Mouse (Mus musculus) midbrain, embryonic 13.5 days (tissue): ENCODE data around the gene Med29. TPM values are rescaled to one million over a fixed set of nuclear protein-coding genes. Genes with fewer than 3 reads are reported as not detected.
"Not testable (repeated sequence)": the region's sequence is repeated elsewhere in the genome, so short reads cannot be mapped to it uniquely, and the experiment has no call there.

Source experiments
- ATAC-seq: fragments of 200-750 bp; cut with Nextera tagmentation; 2 replicates; pipeline ENCODE4 v1.8.0; 2017; ENCODE audit warnings: mild to moderate bottlenecking, moderate TSS enrichment, moderate library complexity
- H3K27ac ChIP-seq: fragments of 300-500 bp; sonication (generic); 2 replicates; pipeline ENCODE4 v1.5.1; 2015; ENCODE audit warnings: inconsistent platforms, mild to moderate bottlenecking, moderate library complexity
- H3K27me3 ChIP-seq: fragments of 300-500 bp; sonication (generic); 2 replicates; pipeline ENCODE4 v1.6.1; 2015; ENCODE audit warnings: mild to moderate bottlenecking, inconsistent platforms
- H3K36me3 ChIP-seq: fragments of 300-500 bp; sonication (generic); 2 replicates; pipeline ENCODE4 v1.6.1; 2015; ENCODE audit warnings: mild to moderate bottlenecking, inconsistent platforms
- H3K4me1 ChIP-seq: fragments of 300-500 bp; sonication (generic); replicated peaks from 2 replicates; pipeline ENCODE4 v1.6.1; 2015; ENCODE audit warnings: inconsistent platforms
- H3K4me2 ChIP-seq: fragments of 300-500 bp; sonication (generic); replicated peaks from 2 replicates; pipeline ENCODE4 v1.6.1; 2015; ENCODE audit warnings: moderate library complexity, mild to moderate bottlenecking, inconsistent platforms
- H3K4me3 ChIP-seq: fragments of 300-500 bp; sonication (generic); replicated peaks from 2 replicates; pipeline ENCODE4 v1.5.1; 2015; ENCODE audit warnings: mild to moderate bottlenecking, inconsistent platforms
- H3K9ac ChIP-seq: fragments of 300-500 bp; sonication (generic); replicated peaks from 2 replicates; pipeline ENCODE4 v1.6.1; 2015; ENCODE audit warnings: mild to moderate bottlenecking, inconsistent platforms
- H3K9me3 ChIP-seq: fragments of 300-500 bp; sonication (generic); 2 replicates; pipeline ENCODE4 v1.6.1; 2016; ENCODE audit warnings: mild to moderate bottlenecking, inconsistent platforms
- WGBS: fragments of 180-500 bp; shearing (Covaris S2); methylation state at CpG from one replicate; pipeline ENCODE4 v1.1.7; 2015; 5-methylcytosine and 5-hydroxymethylcytosine counted together
- polyA plus RNA-seq: library from polyadenylated mRNA; unstranded; fragments of >200 nt; fragmentation: Nextera tagmentation; extraction: Ambion mirVana; gene quantifications from 2 replicates; pipeline ENCODE4 v1.2.1, GENCODE M21; 2015

The Med29 gene
- polyA plus RNA-seq, 1 experiment from 2014 or later, result 49.5 TPM

GRCm38 (mm10) chr7:28390331-28390730, 2.2 kb downstream of the Med29 start:
- no peak overlapping the region for H3K4me2 ChIP-seq
- ATAC-seq, result no peak
- no peaks in the 10 kb centered on the region for H3K9me3 ChIP-seq
- no peaks in the 10 kb centered on the region for H3K27me3 ChIP-seq
- H3K27ac ChIP-seq, result no peak overlapping the region
- WGBS, result 99% methylated on average over 3 of the region's 3 CpGs
- no peak overlapping the region for H3K9ac ChIP-seq
- H3K36me3 ChIP-seq, result peaks cover 58% of the 10 kb centered on the region
- H3K4me3 ChIP-seq, result no peak overlapping the region
- H3K4me1 ChIP-seq, result peaks cover 20% of the 10 kb centered on the region

- 90% methylated on average over 7 of the region's 7 CpGs for WGBS
Observed at GRCm38 (mm10) chr7:28387384-28387783, 5.1 kb downstream of the Med29 start.

GRCm38 (mm10) chr7:28386877-28387276, 5.6 kb downstream of the Med29 start:
- 88% methylated on average over 6 of the region's 6 CpGs for WGBS
- Histone ChIP-seq H3K36me3 (peaks cover 53% of the 10 kb centered on the region), H3K4me1 (peaks cover 21% of the 10 kb centered on the region)
- not testable (repeated sequence) for H3K4me3 ChIP-seq, H3K9ac ChIP-seq, H3K27me3 ChIP-seq, ATAC-seq, H3K9me3 ChIP-seq, H3K4me2 ChIP-seq, H3K27ac ChIP-seq

More at GRCm38 (mm10) chr7:28387384-28387783, 5.1 kb downstream of the Med29 start:
- not testable (repeated sequence) for H3K4me3 ChIP-seq, H3K27ac ChIP-seq, ATAC-seq, H3K9ac ChIP-seq, H3K27me3 ChIP-seq, H3K4me2 ChIP-seq, H3K9me3 ChIP-seq
- H3K36me3 ChIP-seq, result peaks cover 53% of the 10 kb centered on the region
- H3K4me1 ChIP-seq, result peaks cover 17% of the 10 kb centered on the region

GRCm38 (mm10) chr7:28386462-28386861, 6.0 kb downstream of the Med29 start:
- peaks cover 21% of the 10 kb centered on the region for H3K4me1 ChIP-seq
- H3K36me3 ChIP-seq, result peaks cover 53% of the 10 kb centered on the region
- no peak overlapping the region for H3K9ac ChIP-seq
- no peak overlapping the region for H3K4me3 ChIP-seq
- no peak overlapping the region for H3K27ac ChIP-seq
- no peak overlapping the region for H3K4me2 ChIP-seq
- WGBS, result 20% methylated on average over 4 of the region's 4 CpGs
- ATAC-seq, result peak; percentile 72
- no peaks in the 10 kb centered on the region for H3K27me3 ChIP-seq
- no peaks in the 10 kb centered on the region for H3K9me3 ChIP-seq

GRCm38 (mm10) chr7:28386007-28386406, 6.5 kb downstream of the Med29 start:
- Histone ChIP-seq H3K4me1 (peaks cover 21% of the 10 kb centered on the region), H3K4me2 (no peak overlapping the region), H3K4me3 (no peak overlapping the region), H3K27me3 (0 out of 2 replicates have a peak, but pooled peaks cover 4% of the 10 kb centered on the region), H3K9ac (no peak overlapping the region), H3K9me3 (no peaks in the 10 kb centered on the region), H3K27ac (no peak overlapping the region), H3K36me3 (peaks cover 53% of the 10 kb centered on the region)
- no peak for ATAC-seq
- 90% methylated on average over 6 of the region's 7 CpGs for WGBS

- peaks cover 45% of the 10 kb centered on the region for H3K36me3 ChIP-seq
- no peak overlapping the region for H3K27ac ChIP-seq
- H3K9me3 ChIP-seq, result no peaks in the 10 kb centered on the region
- 0 out of 2 replicates have a peak, but pooled peaks cover 6% of the 10 kb centered on the region for H3K27me3 ChIP-seq
- no peak for ATAC-seq
- 95% methylated on average over 9 of the region's 9 CpGs for WGBS
- peaks cover 26% of the 10 kb centered on the region for H3K4me1 ChIP-seq
- H3K4me3 ChIP-seq, result no peak overlapping the region
- H3K9ac ChIP-seq, result no peak overlapping the region
- H3K4me2 ChIP-seq, result no peak overlapping the region
Observed at GRCm38 (mm10) chr7:28385196-28385595, 7.3 kb downstream of the Med29 start.

- no peak overlapping the region for H3K4me3 ChIP-seq
- no peaks in the 10 kb centered on the region for H3K9me3 ChIP-seq
- no peak overlapping the region for H3K4me2 ChIP-seq
- ATAC-seq, result no peak
- WGBS, result 83% methylated on average over 6 of the region's 6 CpGs
- H3K4me1 ChIP-seq, result peaks cover 32% of the 10 kb centered on the region
- no peak overlapping the region for H3K9ac ChIP-seq
- peaks cover 36% of the 10 kb centered on the region for H3K36me3 ChIP-seq
- 0 out of 2 replicates have a peak, but pooled peaks cover 6% of the 10 kb centered on the region for H3K27me3 ChIP-seq
- no peak overlapping the region for H3K27ac ChIP-seq
Observed at GRCm38 (mm10) chr7:28384162-28384561, 8.3 kb downstream of the Med29 start.

- peaks cover 37% of the 10 kb centered on the region for H3K4me1 ChIP-seq
- H3K36me3 ChIP-seq, result peaks cover 31% of the 10 kb centered on the region
- no peak overlapping the region for H3K9ac ChIP-seq
- ATAC-seq, result no peak
- no peak overlapping the region for H3K4me2 ChIP-seq
- H3K4me3 ChIP-seq, result no peak overlapping the region
- H3K27me3 ChIP-seq, result 0 out of 2 replicates have a peak, but pooled peaks cover 6% of the 10 kb centered on the region
- WGBS, result 81% methylated on average over 4 of the region's 4 CpGs
- H3K27ac ChIP-seq, result no peak overlapping the region
- H3K9me3 ChIP-seq, result no peaks in the 10 kb centered on the region
Observed at GRCm38 (mm10) chr7:28383606-28384005, 8.9 kb downstream of the Med29 start.

GRCm38 (mm10) chr7:28382981-28383396, 9.5 kb downstream of the Med29 start:
- no peak overlapping the region for H3K27ac ChIP-seq
- no peak overlapping the region for H3K4me3 ChIP-seq
- WGBS, result 80% methylated on average over 11 of the region's 11 CpGs
- peaks cover 7% of the 10 kb centered on the region for H3K27me3 ChIP-seq
- ATAC-seq, result no peak
- H3K4me2 ChIP-seq, result no peak overlapping the region
- H3K9ac ChIP-seq, result no peak overlapping the region
- no peaks in the 10 kb centered on the region for H3K9me3 ChIP-seq
- H3K4me1 ChIP-seq, result peaks cover 43% of the 10 kb centered on the region
- H3K36me3 ChIP-seq, result peaks cover 25% of the 10 kb centered on the region

- no peak overlapping the region for H3K27ac ChIP-seq
- peaks cover 13% of the 10 kb centered on the region for H3K27me3 ChIP-seq
Observed at GRCm38 (mm10) chr7:28382347-28382951, 10.1 kb downstream of the Med29 start.

GRCm38 (mm10) chr7:28381938-28382337, 10.6 kb downstream of the Med29 start:
- WGBS, result 6% methylated on average over 20 of the region's 20 CpGs
- Histone ChIP-seq H3K9me3 (no peaks in the 10 kb centered on the region), H3K36me3 (peaks cover 15% of the 10 kb centered on the region), H3K4me2 (peak overlapping the region; percentile 51), H3K9ac (peak overlapping the region; percentile 45), H3K4me3 (peak overlapping the region; percentile 20), H3K4me1 (peaks cover 49% of the 10 kb centered on the region), H3K27ac (peak overlapping the region; percentile 62; the same call in 1 of the 2 replicates), H3K27me3 (peaks cover 16% of the 10 kb centered on the region)
- ATAC-seq, result peak; percentile 12; the same call in 1 of the 2 replicates

More at GRCm38 (mm10) chr7:28382347-28382951, 10.1 kb downstream of the Med29 start:
- Histone ChIP-seq H3K9ac (no peak overlapping the region), H3K36me3 (peaks cover 19% of the 10 kb centered on the region), H3K4me3 (no peak overlapping the region), H3K4me2 (peak overlapping the region; percentile 51), H3K4me1 (peaks cover 49% of the 10 kb centered on the region), H3K9me3 (no peaks in the 10 kb centered on the region)
- 82% methylated on average over 11 of the region's 12 CpGs for WGBS
- ATAC-seq, result no peak

GRCm38 (mm10) chr7:28381017-28381790, 11.3 kb downstream of the Med29 start:
- Histone ChIP-seq H3K36me3 (peaks cover 12% of the 10 kb centered on the region; the same call in 1 of the 2 replicates), H3K9ac (peak overlapping the region; percentile 45; the same call in 1 of the 2 replicates), H3K4me1 (peaks cover 53% of the 10 kb centered on the region), H3K27ac (peak overlapping the region; percentile 62), H3K27me3 (peaks cover 17% of the 10 kb centered on the region), H3K9me3 (no peaks in the 10 kb centered on the region), H3K4me3 (peak overlapping the region; percentile 20), H3K4me2 (peak overlapping the region; percentile 51)
- no peak for ATAC-seq
- 3% methylated on average over 30 of the region's 30 CpGs for WGBS
